Mouse (Mus musculus) B cell, adult 2 months (primary cell): ENCODE results near the gene Cad.
"Not testable (repeated sequence)": the region's sequence is repeated elsewhere in the genome, so short reads cannot be mapped to it uniquely, and the experiment has no call there.

Source experiments
- DNase-seq, 2 experiments: peaks; one replicate each; pipeline ENCODE4 v3.0.0; 2022

Cad gene

GRCm38 (mm10) chr5:31054261-31055215, at the start of gene Cad:
TSS of gene Cad (plus strand) at chr5:31054780.
- DNase-seq = peak; percentile 95 to 96

- no peak for DNase-seq
Measured at GRCm38 (mm10) chr5:31012737-31013136, 41.8 kb upstream of the Cad start.

- no peak for DNase-seq
Measured at GRCm38 (mm10) chr5:31015913-31016312, 38.7 kb upstream of the Cad start.

GRCm38 (mm10) chr5:31021790-31022189, 32.8 kb upstream of the Cad start:
- DNase-seq = not testable (repeated sequence)

- no peak for DNase-seq
Measured at GRCm38 (mm10) chr5:31022690-31023089, 31.9 kb upstream of the Cad start.

GRCm38 (mm10) chr5:31023254-31023653, 31.3 kb upstream of the Cad start:
- DNase-seq = no peak

GRCm38 (mm10) chr5:31024641-31025040, 29.9 kb upstream of the Cad start:
- DNase-seq = no peak

- no peak for DNase-seq
Measured at GRCm38 (mm10) chr5:31030926-31031325, 23.7 kb upstream of the Cad start.

GRCm38 (mm10) chr5:31031508-31031907, 23.1 kb upstream of the Cad start:
- no peak for DNase-seq

GRCm38 (mm10) chr5:31034669-31035068, 19.9 kb upstream of the Cad start:
- DNase-seq = no peak

GRCm38 (mm10) chr5:31036556-31036955, 18.0 kb upstream of the Cad start:
- not testable (repeated sequence) for DNase-seq

GRCm38 (mm10) chr5:31038171-31038845, 16.3 kb upstream of the Cad start:
- no peak for DNase-seq

GRCm38 (mm10) chr5:31046416-31046815, 8.2 kb upstream of the Cad start:
- DNase-seq = no peak

- no peak for DNase-seq
Measured at GRCm38 (mm10) chr5:31047074-31047473, 7.5 kb upstream of the Cad start.

GRCm38 (mm10) chr5:31047848-31048762, 6.5 kb upstream of the Cad start, which contains the start of gene Atraid:
TSS of gene Atraid (plus strand) at chr5:31048312.
- peak; percentile 99 for DNase-seq

GRCm38 (mm10) chr5:31048763-31049641, 5.6 kb upstream of the Cad start, which contains the start of gene Slc5a6:
TSS of gene Slc5a6 (minus strand) at chr5:31048924.
- DNase-seq = peak; percentile 65 to 70

GRCm38 (mm10) chr5:31050427-31050826, 4.2 kb upstream of the Cad start:
- DNase-seq = peak; percentile 14 to 20

GRCm38 (mm10) chr5:31053728-31054127, 852 bp upstream of the Cad start:
- not testable (repeated sequence) for DNase-seq

- DNase-seq = no peak
Measured at GRCm38 (mm10) chr5:31055216-31056140, 898 bp downstream of the Cad start.

GRCm38 (mm10) chr5:31069810-31070209, 15.2 kb downstream of the Cad start:
- no peak for DNase-seq
